Mouse (Mus musculus) heart, adult 2 months (tissue): Measurements from ENCODE around the gene Zcchc24.

ENCODE experiments used
- CTCF ChIP-seq: fragments of 200-600 bp; IDR thresholded peaks from 2 replicates; pipeline ENCODE4 v1.8.1; 2022; ENCODE audit warnings: antibody characterized with exemption, mild to moderate bottlenecking, moderate library complexity
- POLR2A ChIP-seq: fragments of 200-500 bp; IDR thresholded peaks from 2 replicates; pipeline ENCODE4 v1.6.1; 2011; ENCODE audit warnings: mild to moderate bottlenecking, low read depth, low read length, control low read depth; ENCODE audit not compliant: insufficient read depth

- TF ChIP-seq POLR2A (no peak), CTCF (no peak)
Measured at GRCm38 (mm10) chr14:25708917-25709316, 59.9 kb downstream of the Zcchc24 start.
